Mouse (Mus musculus) left cerebral cortex, adult 2 months (tissue): ENCODE results near the gene 3110009E18Rik. TPM values are rescaled to one million over a fixed set of nuclear protein-coding genes. Genes with fewer than 3 reads are reported as not detected.

Experiments used
- DNase-seq, 2 experiments: peaks; one replicate each; pipeline ENCODE4 v3.0.0; 2021 to 2022; ENCODE audit warnings: low spot score in 2 of 2, mixed read lengths in 1 of 2; ENCODE audit errors: extremely low spot score in 1 of 2
- H3K27ac ChIP-seq: fragments of 200-600 bp; 2 replicates; pipeline ENCODE4 v1.8.1; 2022
- H3K4me3 ChIP-seq: fragments of 200-600 bp; 2 replicates; pipeline ENCODE4 v1.8.1; 2022
- CTCF ChIP-seq: fragments of 200-600 bp; IDR thresholded peaks from 2 replicates; pipeline ENCODE4 v1.8.1; 2022; ENCODE audit warnings: antibody characterized with exemption, mild to moderate bottlenecking, moderate library complexity
- intact Hi-C: fragments of 180-260 bp; cut with DNase I; formaldehyde crosslinking; loops from one replicate; pipeline ENCODE4 v1.15.1; 2025
- total RNA-seq, 2 experiments: library from RNA; stranded (reverse); gene quantifications; 2 replicates each; pipeline ENCODE4 v1.2.3; 2021

Gene 3110009E18Rik
- total RNA-seq, 2 experiments from 2014 or later, result 6.3 to 6.8 TPM

- intact Hi-C loops, result no loop called here
- Histone ChIP-seq H3K4me3 (no peak overlapping the region), H3K27ac (no peak overlapping the region)
- no peak for TF ChIP-seq CTCF
- DNase-seq, result no peak
Observed at GRCm38 (mm10) chr1:120161502-120161901, 40.5 kb downstream of the 3110009E18Rik start.

GRCm38 (mm10) chr1:120162616-120163015 lies 41.6 kb downstream of the 3110009E18Rik start:
- intact Hi-C loops, result no loop called here
- Histone ChIP-seq H3K4me3 (no peak overlapping the region), H3K27ac (no peak overlapping the region)
- DNase-seq, result no peak
- no peak for TF ChIP-seq CTCF

GRCm38 (mm10) chr1:120168016-120168415 lies 47.0 kb downstream of the 3110009E18Rik start:
- DNase-seq, result no peak
- no peak overlapping the region for H3K4me3 ChIP-seq
- H3K27ac ChIP-seq, result no peak overlapping the region
- no peak for TF ChIP-seq CTCF
- intact Hi-C loops, result no loop called here

- no peak for DNase-seq
- TF ChIP-seq CTCF, result no peak
- intact Hi-C loops, result no loop called here
Observed at GRCm38 (mm10) chr1:120168674-120169073, 47.7 kb downstream of the 3110009E18Rik start.

GRCm38 (mm10) chr1:120170307-120170706 lies 49.3 kb downstream of the 3110009E18Rik start:
- DNase-seq, result no peak
- intact Hi-C loops, result loop anchor here (5.0 kb wide), 2 partner anchors 167 to 297 kb away; no protein-coding TSS in a partner anchor
- TF ChIP-seq CTCF, result no peak
- Histone ChIP-seq H3K4me3 (no peak overlapping the region), H3K27ac (no peak overlapping the region)

More at GRCm38 (mm10) chr1:120168674-120169073, 47.7 kb downstream of the 3110009E18Rik start:
- H3K4me3 ChIP-seq, result no peak overlapping the region
- H3K27ac ChIP-seq, result no peak overlapping the region

- intact Hi-C loops, result loop anchor here (1.0 to 5.0 kb wide), 3 partner anchors 165 to 377 kb away; no protein-coding TSS in a partner anchor
- H3K4me3 ChIP-seq, result no peak overlapping the region
- peak; percentile 81 for TF ChIP-seq CTCF
- H3K27ac ChIP-seq, result no peak overlapping the region
- peak; percentile 33 to 37 for DNase-seq
Observed at GRCm38 (mm10) chr1:120171819-120172521, 51.0 kb downstream of the 3110009E18Rik start.

GRCm38 (mm10) chr1:120174991-120175390 lies 54.0 kb downstream of the 3110009E18Rik start:
- no peak for TF ChIP-seq CTCF
- intact Hi-C loops, result loop anchor here (5.0 kb wide), 2 partner anchors 162 to 292 kb away; no protein-coding TSS in a partner anchor
- Histone ChIP-seq H3K27ac (no peak overlapping the region), H3K4me3 (no peak overlapping the region)
- DNase-seq, result no peak

GRCm38 (mm10) chr1:120176313-120176712 lies 55.3 kb downstream of the 3110009E18Rik start:
- intact Hi-C loops, result no loop called here
- no peak for TF ChIP-seq CTCF
- no peak overlapping the region for H3K27ac ChIP-seq
- H3K4me3 ChIP-seq, result no peak overlapping the region
- no peak for DNase-seq

- Histone ChIP-seq H3K4me3 (no peak overlapping the region), H3K27ac (no peak overlapping the region)
- DNase-seq, result no peak
- no peak for TF ChIP-seq CTCF
- intact Hi-C loops, result no loop called here
Observed at GRCm38 (mm10) chr1:120177141-120177540, 56.2 kb downstream of the 3110009E18Rik start.

GRCm38 (mm10) chr1:120186204-120186603 lies 65.2 kb downstream of the 3110009E18Rik start:
- DNase-seq, result no peak
- H3K4me3 ChIP-seq, result no peak overlapping the region
- no peak for TF ChIP-seq CTCF
- no peak overlapping the region for H3K27ac ChIP-seq
- intact Hi-C loops, result no loop called here

- Histone ChIP-seq H3K4me3 (no peak overlapping the region), H3K27ac (no peak overlapping the region)
- no peak for TF ChIP-seq CTCF
- intact Hi-C loops, result no loop called here
- no peak for DNase-seq
Observed at GRCm38 (mm10) chr1:120186655-120187054, 65.7 kb downstream of the 3110009E18Rik start.

GRCm38 (mm10) chr1:120187059-120187458 lies 66.1 kb downstream of the 3110009E18Rik start:
- TF ChIP-seq CTCF, result no peak
- intact Hi-C loops, result no loop called here

GRCm38 (mm10) chr1:120189206-120189605 lies 68.2 kb downstream of the 3110009E18Rik start:
- H3K27ac ChIP-seq, result no peak overlapping the region
- intact Hi-C loops, result no loop called here
- no peak overlapping the region for H3K4me3 ChIP-seq
- DNase-seq, result no peak
- no peak for TF ChIP-seq CTCF

More at GRCm38 (mm10) chr1:120187059-120187458, 66.1 kb downstream of the 3110009E18Rik start:
- Histone ChIP-seq H3K4me3 (no peak overlapping the region), H3K27ac (no peak overlapping the region)
- no peak for DNase-seq
